Mouse (Mus musculus) heart, embryonic 11.5 days (tissue): Measurements from ENCODE around the gene Tcl1. TPM values are rescaled to one million over a fixed set of nuclear protein-coding genes. Genes with fewer than 3 reads are reported as not detected.
"Not testable (repeated sequence)": the region's sequence is repeated elsewhere in the genome, so short reads cannot be mapped to it uniquely, and the experiment has no call there.

Experiments used
- ATAC-seq: fragments of 200-750 bp; cut with Nextera tagmentation; replicated peaks from 2 replicates; pipeline ENCODE4 v1.8.0; 2017; ENCODE audit warnings: moderate library complexity; ENCODE audit not compliant: insufficient number of reproducible peaks, low FRiP score, low TSS enrichment
- H3K27ac ChIP-seq: fragments of 300-500 bp; sonication (generic); 2 replicates; pipeline ENCODE4 v1.5.1; 2014; ENCODE audit warnings: mild to moderate bottlenecking, low read depth, low read length
- H3K27me3 ChIP-seq: fragments of 300-500 bp; sonication (generic); 2 replicates; pipeline ENCODE4 v1.6.1; 2014; ENCODE audit warnings: mild to moderate bottlenecking, low read length, mixed read lengths; ENCODE audit not compliant: control insufficient read depth, insufficient read depth
- H3K36me3 ChIP-seq: fragments of 300-500 bp; sonication (generic); 2 replicates; pipeline ENCODE4 v1.6.1; 2014; ENCODE audit warnings: mild to moderate bottlenecking, low read length, moderate library complexity, mixed read lengths; ENCODE audit not compliant: control insufficient read depth, insufficient read depth
- H3K4me1 ChIP-seq: fragments of 300-500 bp; sonication (generic); 2 replicates; pipeline ENCODE4 v1.6.1; 2014; ENCODE audit warnings: low read length; ENCODE audit not compliant: control insufficient read depth, insufficient read depth
- H3K4me2 ChIP-seq: fragments of 300-500 bp; sonication (generic); 2 replicates; pipeline ENCODE4 v1.6.1; 2014; ENCODE audit warnings: mild to moderate bottlenecking, moderate library complexity
- H3K4me3 ChIP-seq: fragments of 300-500 bp; sonication (generic); 2 replicates; pipeline ENCODE4 v1.5.1; 2014; ENCODE audit warnings: low read depth, low read length
- H3K9ac ChIP-seq: fragments of 300-500 bp; sonication (generic); 2 replicates; pipeline ENCODE4 v1.6.1; 2014; ENCODE audit warnings: mild to moderate bottlenecking, low read depth, low read length, moderate library complexity
- H3K9me3 ChIP-seq: fragments of 300-500 bp; sonication (generic); replicated peaks from 2 replicates; pipeline ENCODE4 v1.6.1; 2016; ENCODE audit warnings: low read length; ENCODE audit not compliant: control insufficient read depth
- WGBS: fragments of 180-500 bp; shearing (Covaris S2); extraction: QIAGEN DNeasy Blood & Tissue Kit; methylation state at CpG from one replicate; pipeline ENCODE4 v1.1.7; 2014; ENCODE audit not compliant: insufficient replicate concordance; 5-methylcytosine and 5-hydroxymethylcytosine counted together
- polyA plus RNA-seq: library from polyadenylated mRNA; unstranded; fragments of >200 nt; fragmentation: Nextera tagmentation; extraction: Ambion mirVana; gene quantifications from 2 replicates; pipeline ENCODE4 v1.2.1, GENCODE M21; 2014

The Tcl1 gene
- polyA plus RNA-seq, 1 experiment from 2014 or later = not detected

DNA sequence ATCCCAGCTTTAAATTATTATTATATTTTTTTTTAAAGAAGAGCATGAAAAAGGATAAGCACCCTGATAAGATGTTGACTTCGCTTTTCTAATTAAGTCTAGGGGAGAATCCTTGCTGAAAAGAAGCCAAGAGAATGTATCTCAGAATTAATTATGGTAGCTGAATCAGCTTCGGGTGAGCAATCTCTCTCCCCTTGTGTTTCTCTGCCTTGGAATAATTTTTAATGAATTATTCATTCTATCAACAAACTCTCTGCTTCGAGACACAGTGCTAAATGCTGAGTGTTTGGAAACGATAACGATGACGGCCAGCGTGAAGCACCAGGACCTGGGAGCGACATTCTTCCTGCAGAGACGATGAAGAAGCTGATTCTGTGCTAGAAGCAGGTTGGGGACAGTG is 16.5 kb upstream of the Tcl1 start:
- H3K9me3 ChIP-seq = no peaks in the 10 kb centered on the region
- 77% methylated on average over 9 of the region's 9 CpGs for WGBS

DNA sequence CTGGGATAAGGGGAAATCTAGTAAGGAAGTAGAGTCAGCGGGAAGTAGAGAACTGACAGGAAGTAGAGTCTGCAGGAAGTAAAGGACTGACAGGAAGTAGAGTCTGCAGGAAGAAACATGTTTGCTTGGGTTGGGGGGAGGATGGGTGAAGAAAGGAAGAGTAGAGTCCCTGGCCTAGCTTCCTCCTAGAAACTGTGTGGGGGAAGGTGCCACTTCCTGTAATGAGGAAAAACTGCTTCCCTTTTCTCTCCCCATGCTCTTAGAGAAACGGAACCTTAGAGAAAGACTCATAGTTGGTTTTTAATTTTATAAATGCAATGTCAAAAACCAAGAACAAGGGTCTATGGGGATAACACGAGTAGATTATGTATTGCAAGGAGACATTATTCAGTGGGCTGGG is 12.5 kb upstream of the Tcl1 start:
- Histone ChIP-seq H3K9me3 (no peaks in the 10 kb centered on the region), H3K36me3 (no peaks in the 10 kb centered on the region), H3K9ac (no peak overlapping the region), H3K4me1 (no peaks in the 10 kb centered on the region), H3K4me3 (no peak overlapping the region), H3K27ac (no peak overlapping the region), H3K4me2 (no peak overlapping the region), H3K27me3 (no peaks in the 10 kb centered on the region)
- 71% methylated on average over 3 of the region's 3 CpGs for WGBS
- no peak for ATAC-seq

More for the DNA sequence above, 16.5 kb upstream of the Tcl1 start:
- H3K27ac ChIP-seq = no peak overlapping the region
- no peaks in the 10 kb centered on the region for H3K36me3 ChIP-seq
- H3K27me3 ChIP-seq = no peaks in the 10 kb centered on the region
- no peak overlapping the region for H3K4me3 ChIP-seq
- no peak overlapping the region for H3K4me2 ChIP-seq
- no peak for ATAC-seq
- no peak overlapping the region for H3K9ac ChIP-seq
- H3K4me1 ChIP-seq = no peaks in the 10 kb centered on the region

DNA sequence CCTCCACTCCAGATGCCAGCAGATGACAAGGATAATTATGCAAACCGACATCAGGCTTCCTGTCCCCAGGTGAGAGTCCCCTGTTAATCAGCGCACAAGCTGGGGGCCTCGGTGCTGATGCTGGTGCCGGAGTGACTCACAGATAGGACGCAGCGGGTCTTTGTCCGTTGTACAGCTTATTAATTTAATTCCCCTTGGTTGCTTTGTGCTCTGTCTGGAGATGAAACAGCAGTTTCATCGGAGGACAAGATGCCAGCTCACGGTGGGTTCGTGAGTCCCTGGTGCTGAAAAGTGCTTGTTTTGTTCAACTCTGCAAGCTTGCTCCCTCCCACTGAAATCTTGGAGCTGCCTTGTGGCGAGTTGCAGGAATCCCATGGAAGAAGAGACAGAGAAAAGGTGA is 11.8 kb upstream of the Tcl1 start:
- no peak for ATAC-seq
- no peak overlapping the region for H3K9ac ChIP-seq
- H3K4me3 ChIP-seq = no peak overlapping the region
- H3K9me3 ChIP-seq = no peaks in the 10 kb centered on the region
- H3K27me3 ChIP-seq = no peaks in the 10 kb centered on the region
- no peaks in the 10 kb centered on the region for H3K4me1 ChIP-seq
- 67% methylated on average over 11 of the region's 11 CpGs for WGBS
- no peak overlapping the region for H3K4me2 ChIP-seq
- no peaks in the 10 kb centered on the region for H3K36me3 ChIP-seq
- no peak overlapping the region for H3K27ac ChIP-seq

DNA sequence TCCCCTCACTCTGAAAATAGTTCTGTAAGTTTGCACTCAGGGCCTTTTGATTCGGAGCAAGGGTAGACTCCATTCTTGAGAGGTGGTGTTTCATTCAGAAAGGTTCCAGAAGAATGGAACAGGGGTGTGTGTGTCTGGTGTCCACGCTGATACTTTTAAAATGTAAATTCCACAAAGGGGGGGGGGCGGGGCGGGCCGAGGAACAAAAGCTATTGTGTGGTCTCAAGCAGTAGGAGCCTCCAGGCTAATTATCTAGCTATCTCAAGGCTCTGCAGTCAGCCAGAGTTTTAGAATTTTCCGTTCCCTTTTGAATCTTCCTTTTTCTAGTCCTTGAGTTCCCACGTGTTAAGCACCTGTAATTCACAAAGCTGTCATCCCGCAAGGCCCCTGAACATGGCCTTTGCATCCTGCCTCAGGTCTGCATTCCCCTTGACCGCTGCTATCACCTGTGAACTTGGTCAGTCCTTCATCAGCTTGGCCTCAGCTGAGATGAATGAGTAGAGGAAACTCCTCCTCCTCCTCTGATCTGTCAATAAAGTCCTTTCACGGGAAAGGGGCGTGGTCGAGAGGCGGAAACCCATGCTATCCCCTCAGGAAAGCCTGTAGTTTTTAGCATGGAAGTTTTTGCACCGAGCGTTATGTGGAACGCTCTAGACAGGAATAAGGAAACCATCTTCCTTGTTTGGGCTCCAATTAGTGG is 2.2 kb upstream of the Tcl1 start:
- Histone ChIP-seq H3K9ac (no peak overlapping the region), H3K9me3 (no peaks in the 10 kb centered on the region), H3K4me3 (no peak overlapping the region), H3K4me2 (no peak overlapping the region), H3K4me1 (no peaks in the 10 kb centered on the region), H3K27ac (no peak overlapping the region), H3K36me3 (no peaks in the 10 kb centered on the region), H3K27me3 (no peaks in the 10 kb centered on the region)
- ATAC-seq = no peak
- WGBS = 61% methylated on average over 16 of the region's 16 CpGs

DNA sequence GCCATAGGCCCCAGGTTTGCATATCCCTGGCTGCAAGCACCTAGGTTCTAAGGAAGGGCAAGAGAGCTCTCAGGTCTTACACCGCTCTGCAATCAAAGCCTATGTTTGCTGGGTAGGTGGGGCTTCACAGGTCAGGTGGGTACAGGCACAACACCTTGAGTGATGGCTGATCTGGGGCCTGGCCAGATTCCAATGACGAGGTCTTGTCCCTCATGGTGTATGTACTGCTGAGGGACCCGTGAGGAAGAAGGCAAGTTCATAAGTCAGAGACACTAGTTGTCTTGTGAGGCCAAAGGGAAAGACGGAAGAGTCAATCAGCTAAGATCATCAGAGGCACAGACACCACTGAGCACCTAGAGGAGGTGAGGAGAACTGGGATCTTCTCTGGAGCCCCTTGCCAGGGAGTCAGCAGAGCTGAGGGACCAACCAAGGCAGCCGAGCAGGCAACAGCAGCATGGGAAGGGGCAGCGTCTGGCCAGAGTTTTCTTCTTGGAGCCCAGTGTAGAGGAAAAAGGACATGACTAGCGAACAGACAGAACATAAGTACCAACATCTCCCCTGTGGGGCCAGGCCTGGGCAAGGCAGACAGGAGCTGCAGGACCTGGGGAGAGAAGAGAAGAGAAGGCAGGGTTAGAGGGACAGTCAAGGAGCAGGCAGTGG is 5.4 kb downstream of the Tcl1 start:
- Histone ChIP-seq H3K4me1 (no peaks in the 10 kb centered on the region), H3K27me3 (no peaks in the 10 kb centered on the region), H3K9ac (no peak overlapping the region), H3K27ac (no peak overlapping the region), H3K36me3 (no peaks in the 10 kb centered on the region), H3K9me3 (no peaks in the 10 kb centered on the region), H3K4me2 (no peak overlapping the region), H3K4me3 (no peak overlapping the region)
- no peak for ATAC-seq
- 78% methylated on average over 7 of the region's 7 CpGs for WGBS

DNA sequence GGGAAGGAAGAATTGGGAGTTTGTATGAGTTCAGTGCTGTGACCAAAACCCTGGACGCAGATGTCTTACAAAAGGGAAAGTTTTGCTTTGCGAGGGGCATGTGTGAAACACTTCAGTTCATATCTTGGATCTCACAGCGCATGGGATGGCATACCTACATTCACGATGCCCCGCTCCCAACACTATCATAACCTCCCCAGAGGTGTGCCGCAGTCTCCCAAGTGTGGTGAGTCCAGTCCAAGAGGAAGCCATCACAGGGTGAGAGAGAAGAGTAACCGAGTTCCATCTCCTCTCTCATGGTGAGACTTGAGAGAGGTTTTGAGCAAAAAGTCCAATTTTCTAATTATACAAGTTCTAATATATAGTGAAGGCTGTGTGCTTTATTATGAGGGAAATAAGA is 13.4 kb downstream of the Tcl1 start:
- ATAC-seq = no peak
- no peaks in the 10 kb centered on the region for H3K27me3 ChIP-seq
- 90% methylated on average over 7 of the region's 7 CpGs for WGBS

DNA sequence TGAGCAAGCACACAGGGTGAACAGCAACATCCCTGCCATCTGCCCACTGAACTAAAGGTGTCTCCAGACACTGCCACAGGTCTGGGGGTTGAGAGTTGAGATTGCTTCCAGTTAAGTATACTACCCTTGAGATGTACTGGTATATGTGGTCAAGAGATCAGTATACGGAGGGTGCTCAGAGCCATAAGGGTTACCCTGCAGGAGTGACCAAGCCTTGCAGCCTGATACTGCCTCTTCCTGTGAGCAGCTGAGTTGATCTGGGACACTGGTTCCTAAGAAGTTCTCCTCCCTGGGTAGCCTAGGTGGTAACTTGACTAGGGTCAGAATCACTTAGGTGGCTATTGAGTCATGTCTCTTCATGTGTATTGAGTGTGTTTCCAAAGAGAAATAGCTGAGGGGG is 14.2 kb downstream of the Tcl1 start:
- no peak overlapping the region for H3K27ac ChIP-seq
- no peaks in the 10 kb centered on the region for H3K4me1 ChIP-seq
- 90% methylated on average over 1 of the region's 1 CpGs for WGBS
- no peak overlapping the region for H3K4me2 ChIP-seq
- H3K9ac ChIP-seq = no peak overlapping the region
- H3K9me3 ChIP-seq = no peaks in the 10 kb centered on the region
- no peaks in the 10 kb centered on the region for H3K27me3 ChIP-seq
- ATAC-seq = no peak
- no peaks in the 10 kb centered on the region for H3K36me3 ChIP-seq
- H3K4me3 ChIP-seq = no peak overlapping the region

More for the DNA sequence above, 13.4 kb downstream of the Tcl1 start:
- Histone ChIP-seq H3K27ac (no peak overlapping the region), H3K4me3 (no peak overlapping the region), H3K9me3 (no peaks in the 10 kb centered on the region), H3K9ac (no peak overlapping the region), H3K4me2 (no peak overlapping the region), H3K4me1 (no peaks in the 10 kb centered on the region), H3K36me3 (no peaks in the 10 kb centered on the region)

DNA sequence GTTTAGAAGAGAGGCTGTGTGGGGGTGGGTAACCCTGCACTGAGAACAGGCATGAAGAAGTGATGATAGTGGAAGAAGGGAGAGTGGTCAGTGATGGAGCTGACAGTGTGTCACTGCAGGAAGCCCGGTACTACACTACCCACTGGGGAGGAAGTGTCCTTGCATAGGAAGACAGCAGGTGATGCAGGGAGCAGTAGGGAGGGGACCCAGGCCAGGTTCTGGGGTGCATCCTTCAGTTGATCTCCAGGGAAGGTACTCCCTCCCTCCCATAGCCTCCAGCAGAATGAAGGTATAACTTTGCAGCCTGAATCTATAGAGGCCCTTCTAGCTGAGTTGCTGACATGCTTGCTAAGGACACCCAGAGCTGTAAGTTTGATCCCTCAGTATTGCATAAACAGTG is 15.5 kb downstream of the Tcl1 start:
- Histone ChIP-seq H3K4me2 (no peak overlapping the region), H3K9ac (no peak overlapping the region), H3K4me1 (no peaks in the 10 kb centered on the region), H3K27me3 (no peaks in the 10 kb centered on the region), H3K9me3 (no peaks in the 10 kb centered on the region), H3K4me3 (no peak overlapping the region), H3K27ac (no peak overlapping the region), H3K36me3 (no peaks in the 10 kb centered on the region)
- ATAC-seq = no peak
- WGBS = 48% methylated on average over 1 of the region's 1 CpGs

DNA sequence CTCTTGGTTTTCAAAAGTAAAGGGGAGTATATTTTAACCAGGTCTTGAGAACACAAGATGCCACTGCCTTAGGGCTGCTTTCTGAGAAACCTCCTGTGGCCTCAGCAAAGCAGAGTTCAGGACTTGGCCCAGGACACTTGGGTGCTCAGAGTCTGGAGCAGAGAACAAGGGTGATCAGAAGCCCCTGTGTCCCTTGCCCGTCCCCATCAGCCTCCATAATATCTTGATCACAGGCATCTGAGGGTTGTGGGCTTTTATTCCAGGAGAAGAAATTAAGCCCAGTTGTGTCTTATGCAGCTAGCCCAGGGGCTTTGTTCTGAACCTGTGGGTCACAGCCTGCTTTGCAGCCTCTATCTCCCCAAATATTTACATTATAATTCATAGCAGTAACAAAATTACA is 20.9 kb downstream of the Tcl1 start, which contains the start of gene Tcl1b4:
TSS of gene Tcl1b4 (plus strand) at position 301 of the 400 bp plus-strand sequence.
- not testable (repeated sequence) for H3K9ac ChIP-seq, H3K4me1 ChIP-seq, H3K4me3 ChIP-seq, H3K36me3 ChIP-seq, H3K4me2 ChIP-seq, H3K27ac ChIP-seq, H3K9me3 ChIP-seq, ATAC-seq, H3K27me3 ChIP-seq
- 77% methylated on average over 1 of the region's 1 CpGs for WGBS
